Mouse (Mus musculus) lung, embryonic 15.5 days (tissue): Measurements from ENCODE around the gene Hdac9. TPM values are rescaled to one million over a fixed set of nuclear protein-coding genes. Genes with fewer than 3 reads are reported as not detected.

Experiments used
- ATAC-seq: fragments of 200-750 bp; cut with Nextera tagmentation; 2 replicates; pipeline ENCODE4 v1.8.0; 2017; ENCODE audit warnings: moderate number of reproducible peaks, borderline replicate concordance; ENCODE audit not compliant: low FRiP score, low TSS enrichment; ENCODE audit errors: extremely low read depth
- H3K27ac ChIP-seq: fragments of 300-500 bp; sonication (generic); 2 replicates; pipeline ENCODE4 v1.5.1; 2015; ENCODE audit warnings: moderate library complexity, mild to moderate bottlenecking, inconsistent platforms
- H3K27me3 ChIP-seq: fragments of 300-500 bp; sonication (generic); 2 replicates; pipeline ENCODE4 v1.6.1; 2015; ENCODE audit warnings: inconsistent platforms
- H3K36me3 ChIP-seq: fragments of 300-500 bp; sonication (generic); 2 replicates; pipeline ENCODE4 v1.6.1; 2015; ENCODE audit warnings: inconsistent platforms
- H3K4me1 ChIP-seq: fragments of 300-500 bp; sonication (generic); 2 replicates; pipeline ENCODE4 v1.6.1; 2015; ENCODE audit warnings: inconsistent platforms
- H3K4me2 ChIP-seq: fragments of 300-500 bp; sonication (generic); 2 replicates; pipeline ENCODE4 v1.6.1; 2015; ENCODE audit warnings: inconsistent platforms, mild to moderate bottlenecking, moderate library complexity
- H3K4me3 ChIP-seq: fragments of 300-500 bp; sonication (generic); 2 replicates; pipeline ENCODE4 v1.5.1; 2015; ENCODE audit warnings: mild to moderate bottlenecking, inconsistent platforms
- H3K9ac ChIP-seq: fragments of 300-500 bp; sonication (generic); 2 replicates; pipeline ENCODE4 v1.6.1; 2015; ENCODE audit warnings: inconsistent platforms
- H3K9me3 ChIP-seq: fragments of 300-500 bp; sonication (generic); 2 replicates; pipeline ENCODE4 v1.6.1; 2016; ENCODE audit warnings: inconsistent platforms
- WGBS: fragments of 180-500 bp; shearing (Covaris S2); methylation state at CpG from one replicate; pipeline ENCODE4 v1.1.7; 2015; 5-methylcytosine and 5-hydroxymethylcytosine counted together
- polyA plus RNA-seq: library from polyadenylated mRNA; unstranded; fragments of >200 nt; fragmentation: Nextera tagmentation; extraction: Ambion mirVana; gene quantifications from 2 replicates; pipeline ENCODE4 v1.2.1, GENCODE M21; 2015

Hdac9 gene
- polyA plus RNA-seq, 1 experiment from 2014 or later, result 7.5 TPM

GRCm38 (mm10) chr12:34312113-34312719 is 604.7 kb downstream of the Hdac9 start:
- Histone ChIP-seq H3K27me3 (no peaks in the 10 kb centered on the region), H3K4me3 (no peak overlapping the region), H3K27ac (no peak overlapping the region), H3K36me3 (no peaks in the 10 kb centered on the region), H3K4me1 (no peaks in the 10 kb centered on the region), H3K4me2 (no peak overlapping the region), H3K9ac (no peak overlapping the region), H3K9me3 (no peaks in the 10 kb centered on the region)
- no peak for ATAC-seq
- 75% methylated on average over 15 of the region's 15 CpGs for WGBS

- no peaks in the 10 kb centered on the region for H3K36me3 ChIP-seq
- no peak overlapping the region for H3K4me3 ChIP-seq
- H3K27ac ChIP-seq, result no peak overlapping the region
- H3K4me1 ChIP-seq, result no peaks in the 10 kb centered on the region
- no peak overlapping the region for H3K9ac ChIP-seq
- no peaks in the 10 kb centered on the region for H3K9me3 ChIP-seq
- no peak overlapping the region for H3K4me2 ChIP-seq
- no peak for ATAC-seq
- 43% methylated on average over 3 of the region's 3 CpGs for WGBS
- H3K27me3 ChIP-seq, result no peaks in the 10 kb centered on the region
Observed at GRCm38 (mm10) chr12:34305453-34305852, 611.4 kb downstream of the Hdac9 start.

GRCm38 (mm10) chr12:34292346-34292745 is 624.5 kb downstream of the Hdac9 start:
- H3K27ac ChIP-seq, result no peak overlapping the region
- no peak for ATAC-seq
- no peak overlapping the region for H3K9ac ChIP-seq
- no peaks in the 10 kb centered on the region for H3K4me1 ChIP-seq
- H3K9me3 ChIP-seq, result no peaks in the 10 kb centered on the region
- no peak overlapping the region for H3K4me2 ChIP-seq
- H3K27me3 ChIP-seq, result no peaks in the 10 kb centered on the region
- H3K36me3 ChIP-seq, result no peaks in the 10 kb centered on the region
- no peak overlapping the region for H3K4me3 ChIP-seq
- 78% methylated on average over 7 of the region's 7 CpGs for WGBS

- Histone ChIP-seq H3K4me2 (no peak overlapping the region), H3K9ac (no peak overlapping the region), H3K4me1 (no peaks in the 10 kb centered on the region), H3K4me3 (no peak overlapping the region), H3K9me3 (no peaks in the 10 kb centered on the region), H3K36me3 (no peaks in the 10 kb centered on the region), H3K27ac (no peak overlapping the region), H3K27me3 (no peaks in the 10 kb centered on the region)
- ATAC-seq, result no peak
- WGBS, result 52% methylated on average over 2 of the region's 2 CpGs
Observed at GRCm38 (mm10) chr12:34287218-34287617, 629.7 kb downstream of the Hdac9 start.

- Histone ChIP-seq H3K4me3 (no peak overlapping the region), H3K4me2 (no peak overlapping the region), H3K9me3 (no peaks in the 10 kb centered on the region), H3K9ac (no peak overlapping the region), H3K27me3 (no peaks in the 10 kb centered on the region), H3K36me3 (no peaks in the 10 kb centered on the region), H3K4me1 (no peaks in the 10 kb centered on the region), H3K27ac (no peak overlapping the region)
- no peak for ATAC-seq
Observed at GRCm38 (mm10) chr12:34284888-34285287, 632.0 kb downstream of the Hdac9 start.

- ATAC-seq, result no peak
- Histone ChIP-seq H3K9me3 (no peaks in the 10 kb centered on the region), H3K27me3 (no peaks in the 10 kb centered on the region), H3K36me3 (no peaks in the 10 kb centered on the region), H3K4me1 (no peaks in the 10 kb centered on the region), H3K27ac (no peak overlapping the region), H3K4me3 (no peak overlapping the region), H3K4me2 (no peak overlapping the region), H3K9ac (no peak overlapping the region)
- 90% methylated on average over 3 of the region's 3 CpGs for WGBS
Observed at GRCm38 (mm10) chr12:34284396-34284795, 632.5 kb downstream of the Hdac9 start.

- Histone ChIP-seq H3K9ac (no peak overlapping the region), H3K27me3 (no peaks in the 10 kb centered on the region), H3K27ac (no peak overlapping the region), H3K36me3 (no peaks in the 10 kb centered on the region), H3K4me1 (no peaks in the 10 kb centered on the region), H3K4me2 (no peak overlapping the region), H3K4me3 (no peak overlapping the region), H3K9me3 (no peaks in the 10 kb centered on the region)
- 84% methylated on average over 12 of the region's 12 CpGs for WGBS
- no peak for ATAC-seq
Observed at GRCm38 (mm10) chr12:34278822-34279221, 638.1 kb downstream of the Hdac9 start.

- Histone ChIP-seq H3K27me3 (no peaks in the 10 kb centered on the region), H3K36me3 (no peaks in the 10 kb centered on the region), H3K4me3 (no peak overlapping the region), H3K27ac (no peak overlapping the region), H3K9me3 (no peaks in the 10 kb centered on the region), H3K4me1 (no peaks in the 10 kb centered on the region), H3K4me2 (no peak overlapping the region), H3K9ac (no peak overlapping the region)
- no peak for ATAC-seq
- WGBS, result 52% methylated on average over 1 of the region's 1 CpGs
Observed at GRCm38 (mm10) chr12:34273816-34274215, 643.1 kb downstream of the Hdac9 start.

- Histone ChIP-seq H3K9ac (no peak overlapping the region), H3K4me3 (no peak overlapping the region), H3K27ac (no peak overlapping the region), H3K27me3 (no peaks in the 10 kb centered on the region), H3K4me2 (no peak overlapping the region), H3K4me1 (no peaks in the 10 kb centered on the region), H3K9me3 (no peaks in the 10 kb centered on the region), H3K36me3 (no peaks in the 10 kb centered on the region)
- WGBS, result 73% methylated on average over 6 of the region's 6 CpGs
- no peak for ATAC-seq
Observed at GRCm38 (mm10) chr12:34270096-34270495, 646.8 kb downstream of the Hdac9 start.

GRCm38 (mm10) chr12:34269472-34270040 is 647.3 kb downstream of the Hdac9 start:
- Histone ChIP-seq H3K27me3 (no peaks in the 10 kb centered on the region), H3K36me3 (no peaks in the 10 kb centered on the region), H3K27ac (no peak overlapping the region), H3K9me3 (no peaks in the 10 kb centered on the region), H3K4me3 (no peak overlapping the region), H3K4me2 (no peak overlapping the region), H3K4me1 (no peaks in the 10 kb centered on the region), H3K9ac (no peak overlapping the region)
- WGBS, result 68% methylated on average over 13 of the region's 13 CpGs
- ATAC-seq, result no peak

- Histone ChIP-seq H3K4me3 (no peak overlapping the region), H3K4me1 (no peaks in the 10 kb centered on the region), H3K36me3 (no peaks in the 10 kb centered on the region), H3K9ac (no peak overlapping the region), H3K27ac (no peak overlapping the region), H3K4me2 (no peak overlapping the region), H3K27me3 (no peaks in the 10 kb centered on the region), H3K9me3 (no peaks in the 10 kb centered on the region)
- no peak for ATAC-seq
- WGBS, result 60% methylated on average over 4 of the region's 4 CpGs
Observed at GRCm38 (mm10) chr12:34259651-34260050, 657.2 kb downstream of the Hdac9 start.

GRCm38 (mm10) chr12:34249160-34249559 is 667.7 kb downstream of the Hdac9 start:
- no peaks in the 10 kb centered on the region for H3K4me1 ChIP-seq
- H3K4me2 ChIP-seq, result no peak overlapping the region
- no peaks in the 10 kb centered on the region for H3K9me3 ChIP-seq
- no peaks in the 10 kb centered on the region for H3K27me3 ChIP-seq
- no peak for ATAC-seq
- WGBS, result 68% methylated on average over 1 of the region's 1 CpGs
- no peak overlapping the region for H3K4me3 ChIP-seq
- H3K9ac ChIP-seq, result no peak overlapping the region
- no peaks in the 10 kb centered on the region for H3K36me3 ChIP-seq
- no peak overlapping the region for H3K27ac ChIP-seq
